Mouse (Mus musculus) thymus, adult 2 months (tissue): ENCODE measurements around the gene Nfyc.

Experiments
- CTCF ChIP-seq: fragments of 200-500 bp; IDR thresholded peaks from 2 replicates; pipeline ENCODE4 v1.5.1; 2012; ENCODE audit warnings: mild to moderate bottlenecking, control low read depth, low read length, moderate library complexity, borderline replicate concordance; ENCODE audit not compliant: control insufficient read depth, poor library complexity, insufficient read depth; ENCODE audit errors: extremely low read depth
- POLR2A ChIP-seq: fragments of 200-500 bp; IDR thresholded peaks from 2 replicates; pipeline ENCODE4 v1.6.1; 2012; ENCODE audit warnings: mild to moderate bottlenecking, low read length, control low read depth, moderate library complexity; ENCODE audit not compliant: control insufficient read depth, poor library complexity, insufficient read depth; ENCODE audit errors: extremely low read depth

GRCm38 (mm10) chr4:120792918-120793317 is 38.5 kb downstream of the Nfyc start:
- no peak for TF ChIP-seq POLR2A
- no peak for TF ChIP-seq CTCF
